Mouse (Mus musculus): ENCODE measurements around the gene Sptssa.

- TF ChIP-seq CTCF (IDR thresholded peaks at IDR 0.05; ENCODE audit: low read depth), result no peak
- TF ChIP-seq EP300 (IDR thresholded peaks at IDR 0.05; ENCODE audit: low read depth), result no peak
Measured at GRCm38 (mm10) chr12:54658425-54659092, 2.2 kb upstream of the Sptssa start.
